Mouse (Mus musculus) E14TG2a.4 (cell line): Measurements from ENCODE around the gene Ggnbp2.

ENCODE experiments used
- CTCF ChIP-seq: conservative IDR thresholded peaks from 2 replicates; pipeline ENCODE4 v1.5.1; 2014; ENCODE audit warnings: low read length
- NANOG ChIP-seq: IDR thresholded peaks from 2 replicates; pipeline ENCODE4 v1.6.1; 2014; ENCODE audit warnings: borderline replicate concordance, low read length, mixed read lengths

DNA sequence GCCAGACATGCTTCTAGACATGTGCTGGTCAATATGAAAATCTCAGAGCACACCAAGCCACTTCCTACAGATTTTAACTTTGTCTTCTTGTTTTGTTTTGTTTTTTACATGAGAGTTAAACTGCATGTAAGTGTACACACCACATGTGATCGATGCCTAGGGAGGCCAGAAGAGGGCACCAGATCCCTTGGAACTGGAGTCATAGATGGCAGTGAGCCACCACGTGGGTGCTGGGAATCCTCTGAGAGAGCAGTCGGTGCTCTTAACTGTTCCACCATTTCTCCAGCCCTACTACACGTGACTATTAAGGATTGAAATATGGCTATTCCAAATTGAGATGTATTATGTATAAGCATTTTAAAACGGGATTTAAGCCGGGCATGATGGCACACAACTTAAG lies 53.3 kb downstream of the Ggnbp2 start:
- TF ChIP-seq CTCF (peak; percentile 47), NANOG (no peak)
